Mouse (Mus musculus) lung, postnatal 25 days (tissue): ENCODE results near the gene Slamf9.

ENCODE experiments used
- DNase-seq: peaks from one replicate; pipeline ENCODE4 v3.0.0; 2022; ENCODE audit warnings: low spot score

Gene Slamf9

GRCm38 (mm10) chr1:172475054-172475741 is at the start of gene Slamf9:
Gene Slamf9, plus strand, starts transcription at chr1:172475358.
- peak; percentile 53 for DNase-seq

- no peak for DNase-seq
Measured at GRCm38 (mm10) chr1:172426419-172426818, 48.7 kb upstream of the Slamf9 start.

- DNase-seq, result no peak
Measured at GRCm38 (mm10) chr1:172427841-172428240, 47.3 kb upstream of the Slamf9 start.

- no peak for DNase-seq
Measured at GRCm38 (mm10) chr1:172428614-172429013, 46.5 kb upstream of the Slamf9 start.

GRCm38 (mm10) chr1:172430731-172431220 is 44.4 kb upstream of the Slamf9 start:
- no peak for DNase-seq

- DNase-seq, result peak; percentile 36
Measured at GRCm38 (mm10) chr1:172431836-172432586, 43.1 kb upstream of the Slamf9 start.

GRCm38 (mm10) chr1:172432587-172432955 is 42.6 kb upstream of the Slamf9 start:
- no peak for DNase-seq

- DNase-seq, result no peak
Measured at GRCm38 (mm10) chr1:172433012-172433850, 41.9 kb upstream of the Slamf9 start.

- no peak for DNase-seq
Measured at GRCm38 (mm10) chr1:172433851-172434165, 41.4 kb upstream of the Slamf9 start.

- no peak for DNase-seq
Measured at GRCm38 (mm10) chr1:172436785-172437184, 38.4 kb upstream of the Slamf9 start.

- DNase-seq, result no peak
Measured at GRCm38 (mm10) chr1:172438621-172439020, 36.5 kb upstream of the Slamf9 start.

- DNase-seq, result no peak
Measured at GRCm38 (mm10) chr1:172440521-172440920, 34.6 kb upstream of the Slamf9 start.

- DNase-seq, result no peak
Measured at GRCm38 (mm10) chr1:172441935-172442445, 33.2 kb upstream of the Slamf9 start.

GRCm38 (mm10) chr1:172450226-172450625 is 24.9 kb upstream of the Slamf9 start:
- DNase-seq, result no peak

GRCm38 (mm10) chr1:172450848-172451470 is 24.2 kb upstream of the Slamf9 start:
- DNase-seq, result no peak

GRCm38 (mm10) chr1:172452911-172453310 is 22.2 kb upstream of the Slamf9 start:
- no peak for DNase-seq

- DNase-seq, result no peak
Measured at GRCm38 (mm10) chr1:172453810-172454209, 21.3 kb upstream of the Slamf9 start.

- DNase-seq, result no peak
Measured at GRCm38 (mm10) chr1:172455416-172455815, 19.7 kb upstream of the Slamf9 start.

- peak; percentile 52 for DNase-seq
Measured at GRCm38 (mm10) chr1:172456001-172456677, 19.0 kb upstream of the Slamf9 start.

- no peak for DNase-seq
Measured at GRCm38 (mm10) chr1:172457196-172457595, 18.0 kb upstream of the Slamf9 start.

GRCm38 (mm10) chr1:172458041-172458440 is 17.1 kb upstream of the Slamf9 start:
- no peak for DNase-seq
